Mouse (Mus musculus): ENCODE measurements around the gene Amotl1. TPM values are rescaled to one million over a fixed set of nuclear protein-coding genes. Genes with fewer than 3 reads are reported as not detected.
A peak's percentile ranks its signal among the peaks of the same experiment; 100 is the strongest.

Amotl1 gene
- polyA plus RNA-seq, 1 experiment from 2014 or later, result 9.1 TPM

DNA sequence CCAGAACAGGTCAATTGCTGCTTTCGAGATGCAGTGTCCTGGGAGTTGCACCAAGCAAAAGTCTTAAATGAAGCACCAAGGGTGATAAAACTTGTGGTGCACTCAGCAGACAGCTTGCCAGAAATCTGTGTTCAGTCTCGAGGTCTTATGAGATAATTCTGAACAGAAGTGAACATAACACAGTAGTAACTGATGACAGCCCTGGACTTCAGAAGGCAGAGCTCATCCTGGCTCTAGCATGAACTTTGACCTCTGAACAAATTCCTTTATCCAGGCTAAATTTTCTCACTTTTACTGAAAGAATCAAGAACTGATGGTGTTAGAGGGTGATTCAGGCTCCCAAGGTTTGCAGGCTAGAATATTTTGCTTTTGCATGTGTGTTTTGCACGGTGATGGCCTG lies 1.2 kb upstream of the Amotl1 start:
- Histone ChIP-seq H3K9ac (ENCODE audit: low read depth, low read length) (no peak overlapping the region), H3K9me3 (replicated peaks; ENCODE audit: control insufficient read depth, low read length, poor library complexity, severe bottlenecking) (no peaks in the 10 kb centered on the region), H3K27ac (ENCODE audit: low read length) (no peak overlapping the region), H3K27me3 (ENCODE audit: control insufficient read depth, insufficient read depth, low read depth, low read length) (no peaks in the 10 kb centered on the region), H3K4me2 (ENCODE audit: low read length) (no peak overlapping the region), H3K4me3 (ENCODE audit: low read depth, low read length) (no peak overlapping the region), H3K4me1 (ENCODE audit: control insufficient read depth, insufficient read depth, low read length) (peaks cover 11% of the 10 kb centered on the region; the same call in 1 of the 2 replicates), H3K36me3 (ENCODE audit: control insufficient read depth, insufficient read depth, low read length) (no peaks in the 10 kb centered on the region)
- ATAC-seq, result no peak
- 85% methylated on average over 3 of the region's 3 CpGs for whole genome bisulfite sequencing

DNA sequence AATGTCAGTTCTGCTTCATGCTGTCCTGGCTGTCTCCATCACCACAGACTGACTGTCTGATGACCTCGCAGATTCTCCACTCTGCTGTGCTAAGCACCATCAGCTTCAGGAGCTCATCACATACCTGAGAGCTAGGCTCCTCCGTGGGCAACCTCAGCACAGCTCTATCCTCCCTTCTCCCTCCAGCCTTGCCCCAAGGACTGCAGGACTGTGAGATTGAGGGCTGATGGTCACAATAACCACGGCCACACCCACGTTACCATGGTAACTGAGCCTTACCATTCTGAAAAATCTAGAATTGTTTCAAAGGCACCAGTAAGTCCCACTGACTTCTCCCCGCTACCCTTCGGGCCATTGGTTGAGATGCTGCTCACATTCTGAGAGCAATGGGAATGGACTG lies 1.5 kb downstream of the Amotl1 start:
- WGBS, result 42% methylated on average over 6 of the region's 6 CpGs
- H3K4me1 ChIP-seq (ENCODE audit: control insufficient read depth, insufficient read depth, low read length), result peaks cover 16% of the 10 kb centered on the region; the same call in 1 of the 2 replicates
- H3K9me3 ChIP-seq (replicated peaks; ENCODE audit: control insufficient read depth, low read length, poor library complexity, severe bottlenecking), result no peaks in the 10 kb centered on the region
- ATAC-seq, result no peak
- H3K27ac ChIP-seq (ENCODE audit: low read length), result no peak overlapping the region
- no peaks in the 10 kb centered on the region for H3K36me3 ChIP-seq (ENCODE audit: control insufficient read depth, insufficient read depth, low read length)
- H3K4me2 ChIP-seq (ENCODE audit: low read length), result no peak overlapping the region
- H3K9ac ChIP-seq (ENCODE audit: low read depth, low read length), result no peak overlapping the region
- H3K27me3 ChIP-seq (ENCODE audit: control insufficient read depth, insufficient read depth, low read depth, low read length), result no peaks in the 10 kb centered on the region
- H3K4me3 ChIP-seq (ENCODE audit: low read depth, low read length), result no peak overlapping the region

DNA sequence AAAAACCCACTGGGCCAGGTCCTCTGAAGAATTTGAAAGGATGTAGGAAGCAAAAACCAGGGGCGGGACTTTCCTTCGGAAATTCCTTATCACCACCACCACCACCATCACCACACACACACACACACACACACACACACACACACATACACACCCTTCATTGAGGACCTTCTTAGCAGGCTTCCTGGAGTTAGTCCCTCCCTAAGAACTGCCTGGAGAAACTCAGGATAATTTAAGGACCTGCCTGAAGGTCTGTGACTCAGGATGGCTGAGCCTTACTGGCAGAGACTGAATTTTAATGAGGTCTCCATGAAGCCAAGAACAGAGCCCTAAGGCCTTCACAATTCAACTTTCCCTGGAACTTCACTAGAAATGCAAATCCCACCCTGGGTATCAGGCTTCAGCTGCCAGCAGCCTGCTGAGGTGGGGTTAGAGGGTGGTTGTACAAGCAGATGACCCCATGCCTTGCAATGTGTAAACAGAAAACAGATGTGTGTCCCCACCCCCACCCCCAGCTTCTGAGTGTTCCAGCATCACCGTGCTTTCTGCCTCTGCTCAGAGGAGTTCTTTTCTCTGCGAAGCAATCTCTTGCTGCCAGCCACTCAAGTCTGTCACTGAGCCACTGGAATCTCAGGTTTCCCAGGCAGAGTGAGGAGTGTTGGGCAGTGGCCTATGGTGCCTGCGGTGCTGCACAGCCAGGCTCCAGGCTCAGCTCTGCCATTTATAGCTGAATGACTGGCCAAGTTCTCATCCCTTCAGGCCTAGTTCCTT lies 2.4 kb downstream of the Amotl1 start:
- ATAC-seq, result peak; percentile 70
- Histone ChIP-seq H3K4me3 (ENCODE audit: low read depth, low read length) (no peak overlapping the region), H3K36me3 (ENCODE audit: control insufficient read depth, insufficient read depth, low read length) (no peaks in the 10 kb centered on the region), H3K4me1 (ENCODE audit: control insufficient read depth, insufficient read depth, low read length) (peaks cover 16% of the 10 kb centered on the region; the same call in 1 of the 2 replicates), H3K9ac (ENCODE audit: low read depth, low read length) (no peak overlapping the region), H3K27ac (ENCODE audit: low read length) (peak overlapping the region; percentile 13; the same call in 1 of the 2 replicates), H3K9me3 (replicated peaks; ENCODE audit: control insufficient read depth, low read length, poor library complexity, severe bottlenecking) (no peaks in the 10 kb centered on the region), H3K4me2 (ENCODE audit: low read length) (no peak overlapping the region), H3K27me3 (ENCODE audit: control insufficient read depth, insufficient read depth, low read depth, low read length) (no peaks in the 10 kb centered on the region)
- 18% methylated on average over 5 of the region's 5 CpGs for WGBS

DNA sequence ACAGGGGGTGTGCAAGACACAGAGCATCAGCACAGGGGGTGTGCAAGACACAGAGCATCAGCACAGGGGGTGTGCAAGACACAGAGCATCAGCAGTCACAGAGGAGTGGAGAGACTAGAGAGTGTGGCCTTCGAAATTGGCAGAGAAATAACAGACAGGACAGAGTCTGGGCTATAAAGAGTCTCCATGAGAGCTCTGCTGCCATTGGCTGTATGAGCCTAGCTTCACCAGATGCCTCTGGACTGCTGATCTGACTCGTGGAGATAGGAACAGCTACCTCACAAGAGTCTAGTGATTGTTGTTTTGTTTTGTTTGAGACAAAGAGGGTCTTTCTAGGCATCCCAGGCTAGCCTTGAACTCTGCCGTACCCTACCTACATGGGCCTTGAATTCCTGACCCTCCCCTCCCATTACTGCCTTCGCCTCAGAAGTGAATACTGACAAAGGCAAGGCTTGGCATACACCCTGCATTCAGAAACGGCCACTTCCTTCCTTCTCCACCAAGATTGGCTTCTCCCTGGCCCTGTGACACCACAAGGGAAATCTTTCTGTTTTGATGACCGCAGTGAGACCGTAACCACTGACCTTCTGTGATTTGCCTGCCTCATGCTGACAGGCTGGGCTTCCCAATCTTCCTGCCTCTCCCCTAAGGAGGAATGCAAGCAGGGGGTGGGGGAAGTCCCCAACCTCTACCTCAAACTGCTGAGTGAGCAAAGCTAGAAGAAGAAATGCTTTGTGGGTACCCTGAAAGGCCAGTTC lies 3.4 kb downstream of the Amotl1 start:
- 48% methylated on average over 7 of the region's 7 CpGs for WGBS
- ATAC-seq, result no peak
- no peak overlapping the region for H3K27ac ChIP-seq (ENCODE audit: low read length)
- H3K27me3 ChIP-seq (ENCODE audit: control insufficient read depth, insufficient read depth, low read depth, low read length), result no peaks in the 10 kb centered on the region
- no peaks in the 10 kb centered on the region for H3K9me3 ChIP-seq (replicated peaks; ENCODE audit: control insufficient read depth, low read length, poor library complexity, severe bottlenecking)
- no peak overlapping the region for H3K9ac ChIP-seq (ENCODE audit: low read depth, low read length)
- H3K36me3 ChIP-seq (ENCODE audit: control insufficient read depth, insufficient read depth, low read length), result no peaks in the 10 kb centered on the region
- H3K4me2 ChIP-seq (ENCODE audit: low read length), result no peak overlapping the region
- no peak overlapping the region for H3K4me3 ChIP-seq (ENCODE audit: low read depth, low read length)
- H3K4me1 ChIP-seq (ENCODE audit: control insufficient read depth, insufficient read depth, low read length), result peaks cover 16% of the 10 kb centered on the region; the same call in 1 of the 2 replicates

DNA sequence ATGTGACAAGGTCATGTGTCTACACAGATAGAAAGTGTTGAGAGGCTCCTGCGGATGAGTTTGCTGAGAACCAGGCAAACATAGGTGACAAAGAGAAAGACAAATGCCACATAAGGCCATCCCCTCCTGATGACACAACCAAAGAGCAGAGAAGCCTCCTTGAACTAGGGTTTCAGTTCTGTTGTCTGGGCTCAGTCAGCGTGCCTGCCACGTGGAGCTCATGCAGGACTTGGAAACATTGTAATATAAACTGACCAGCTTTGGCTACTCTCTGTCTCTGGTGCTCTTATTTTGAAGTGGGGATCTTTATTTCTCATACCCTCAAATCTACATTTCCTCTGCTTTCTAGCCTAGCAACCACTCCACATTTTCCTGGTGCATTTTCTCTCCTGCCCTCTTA lies 8.6 kb downstream of the Amotl1 start:
- ATAC-seq, result no peak
- Histone ChIP-seq H3K36me3 (ENCODE audit: control insufficient read depth, insufficient read depth, low read length) (no peaks in the 10 kb centered on the region), H3K4me2 (ENCODE audit: low read length) (no peak overlapping the region), H3K9ac (ENCODE audit: low read depth, low read length) (no peak overlapping the region), H3K27ac (ENCODE audit: low read length) (no peak overlapping the region; the same call in 1 of the 2 replicates), H3K4me3 (ENCODE audit: low read depth, low read length) (no peak overlapping the region), H3K4me1 (ENCODE audit: control insufficient read depth, insufficient read depth, low read length) (peaks cover 35% of the 10 kb centered on the region), H3K9me3 (replicated peaks; ENCODE audit: control insufficient read depth, low read length, poor library complexity, severe bottlenecking) (no peaks in the 10 kb centered on the region), H3K27me3 (ENCODE audit: control insufficient read depth, insufficient read depth, low read depth, low read length) (no peaks in the 10 kb centered on the region)
- WGBS, result 78% methylated on average over 3 of the region's 3 CpGs

DNA sequence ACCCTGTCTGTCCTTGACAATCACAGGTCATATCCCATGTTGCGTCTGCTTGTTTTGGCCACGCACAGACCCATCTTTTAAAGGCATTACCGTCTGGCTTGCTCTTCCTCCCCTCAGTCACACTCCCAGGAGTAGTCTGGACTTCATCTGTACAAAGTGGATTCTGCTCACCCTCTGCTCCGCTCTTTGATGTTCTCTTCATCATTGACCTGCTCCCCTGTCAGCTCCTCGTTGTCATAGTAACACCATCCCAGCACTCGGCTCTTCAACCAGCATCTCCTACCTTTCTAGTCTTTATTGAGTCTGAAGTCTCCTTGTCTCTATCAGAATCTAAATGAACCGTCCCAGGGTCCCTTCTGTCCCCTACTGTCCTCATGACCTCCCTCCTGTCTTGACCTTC lies 9.3 kb downstream of the Amotl1 start:
- 45% methylated on average over 7 of the region's 7 CpGs for WGBS
- no peaks in the 10 kb centered on the region for H3K36me3 ChIP-seq (ENCODE audit: control insufficient read depth, insufficient read depth, low read length)
- ATAC-seq, result peak; percentile 62
- H3K9ac ChIP-seq (ENCODE audit: low read depth, low read length), result no peak overlapping the region
- H3K4me2 ChIP-seq (ENCODE audit: low read length), result 0 out of 2 replicates have a peak overlapping the region, but pooled peaks have one; percentile 19
- no peak overlapping the region for H3K4me3 ChIP-seq (ENCODE audit: low read depth, low read length)
- H3K4me1 ChIP-seq (ENCODE audit: control insufficient read depth, insufficient read depth, low read length), result peaks cover 34% of the 10 kb centered on the region
- no peaks in the 10 kb centered on the region for H3K27me3 ChIP-seq (ENCODE audit: control insufficient read depth, insufficient read depth, low read depth, low read length)
- H3K9me3 ChIP-seq (replicated peaks; ENCODE audit: control insufficient read depth, low read length, poor library complexity, severe bottlenecking), result no peaks in the 10 kb centered on the region
- H3K27ac ChIP-seq (ENCODE audit: low read length), result no peak overlapping the region; the same call in 1 of the 2 replicates

DNA sequence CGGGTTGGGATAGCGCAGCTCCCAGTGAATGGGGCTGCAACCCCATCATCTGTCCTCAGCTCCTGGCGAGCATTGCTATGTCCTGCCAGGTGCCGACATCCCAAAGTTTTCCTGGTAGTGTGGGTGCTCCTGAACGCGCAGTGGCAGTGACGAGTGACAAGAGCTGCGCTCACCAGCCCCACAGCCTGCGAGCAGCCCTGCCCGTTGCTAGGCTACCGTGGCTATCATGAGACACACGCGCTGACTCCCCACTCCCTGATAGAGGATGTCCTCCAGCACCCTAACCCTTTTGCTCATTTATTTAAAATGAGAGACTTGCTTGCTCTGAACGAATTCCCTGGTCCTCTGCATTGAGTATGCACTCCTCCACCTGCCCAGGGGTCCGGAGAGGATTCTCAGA lies 10.7 kb downstream of the Amotl1 start:
- no peaks in the 10 kb centered on the region for H3K9me3 ChIP-seq (replicated peaks; ENCODE audit: control insufficient read depth, low read length, poor library complexity, severe bottlenecking)
- WGBS, result 8% methylated on average over 15 of the region's 15 CpGs
- H3K27ac ChIP-seq (ENCODE audit: low read length), result no peak overlapping the region
- peak; percentile 95 for ATAC-seq
- H3K27me3 ChIP-seq (ENCODE audit: control insufficient read depth, insufficient read depth, low read depth, low read length), result no peaks in the 10 kb centered on the region
- H3K9ac ChIP-seq (ENCODE audit: low read depth, low read length), result peak overlapping the region; percentile 48; the same call in 1 of the 2 replicates
- peak overlapping the region; percentile 32 for H3K4me3 ChIP-seq (ENCODE audit: low read depth, low read length)
- peaks cover 29% of the 10 kb centered on the region for H3K4me1 ChIP-seq (ENCODE audit: control insufficient read depth, insufficient read depth, low read length)
- peak overlapping the region; percentile 66 for H3K4me2 ChIP-seq (ENCODE audit: low read length)
- H3K36me3 ChIP-seq (ENCODE audit: control insufficient read depth, insufficient read depth, low read length), result no peaks in the 10 kb centered on the region

DNA sequence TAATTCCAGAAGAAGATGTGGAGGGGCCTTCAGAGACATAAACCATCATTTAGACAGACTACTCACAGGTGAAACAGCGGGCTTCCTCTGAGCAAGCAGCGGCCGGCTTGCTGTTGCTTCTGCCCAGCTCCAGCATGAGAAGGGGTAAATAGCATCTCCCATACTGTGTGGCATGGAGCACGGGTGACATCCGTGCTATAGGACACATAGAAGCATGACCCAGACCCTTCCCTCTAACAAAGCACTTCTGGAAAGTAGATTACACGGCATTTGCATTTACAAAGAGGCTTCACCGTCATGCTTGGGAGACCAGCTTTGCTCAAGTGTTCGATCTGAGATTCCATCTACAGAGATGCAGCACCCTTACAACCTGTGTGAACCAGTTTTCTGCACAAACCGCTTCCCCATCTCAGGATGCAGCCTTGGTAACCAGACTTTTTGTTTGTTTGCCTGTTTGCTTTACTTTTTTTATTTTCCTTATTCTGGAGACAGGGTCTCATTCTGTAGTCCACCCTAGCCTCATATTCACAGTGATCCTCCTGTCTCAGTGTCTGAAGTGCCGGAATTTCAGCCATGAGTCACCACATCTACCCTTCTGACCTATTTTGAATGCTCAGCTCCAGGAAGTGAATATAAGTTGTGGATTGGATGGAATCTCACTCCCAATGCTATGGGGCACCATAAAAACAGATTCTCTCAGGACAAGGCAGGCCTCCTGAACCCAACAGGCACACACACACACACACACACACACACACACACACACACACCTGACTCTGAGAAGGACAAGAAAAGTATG lies 12.3 kb downstream of the Amotl1 start:
- Histone ChIP-seq H3K9me3 (replicated peaks; ENCODE audit: control insufficient read depth, low read length, poor library complexity, severe bottlenecking) (no peaks in the 10 kb centered on the region), H3K9ac (ENCODE audit: low read depth, low read length) (peak overlapping the region; percentile 18), H3K4me2 (ENCODE audit: low read length) (peak overlapping the region; percentile 66), H3K27ac (ENCODE audit: low read length) (no peak overlapping the region), H3K4me1 (ENCODE audit: control insufficient read depth, insufficient read depth, low read length) (peaks cover 29% of the 10 kb centered on the region), H3K36me3 (ENCODE audit: control insufficient read depth, insufficient read depth, low read length) (no peaks in the 10 kb centered on the region), H3K4me3 (ENCODE audit: low read depth, low read length) (0 out of 2 replicates have a peak overlapping the region, but pooled peaks have one; percentile 3), H3K27me3 (ENCODE audit: control insufficient read depth, insufficient read depth, low read depth, low read length) (no peaks in the 10 kb centered on the region)
- ATAC-seq, result no peak
- 24% methylated on average over 10 of the region's 10 CpGs for WGBS

Measured in midbrain, embryonic 16.5 days (tissue).